In genomic region chr5:37390923-37391322, GRCm38 (mm10) we compare ENCODE assay signal across 27 mouse cellular contexts. TPM values are rescaled to one million over a fixed set of nuclear protein-coding genes. Genes with fewer than 3 reads are reported as not detected.
DNase-seq lines count a peak whose midpoint lies in the region; ATAC-seq lines count a peak whose summit lies in the region.
"Had no signal": no experiment of that assay in that cellular context is flagged by ENCODE, and none has a peak within 500 bp of the region (broad histone marks: within the 10 kb centered on the region; RNA-seq: fewer than 3 reads in every experiment).

No protein-coding gene starts in this region.

- H3K27me3 ChIP-seq in liver, embryonic 11.5 days (replicated peaks; ENCODE audit: control insufficient read depth, insufficient read depth, low read length): no peaks in the 10 kb centered on the region
- H3K27me3 ChIP-seq in liver, embryonic 15.5 days: no peaks in the 10 kb centered on the region
- H3K27me3 ChIP-seq in forebrain, embryonic 11.5 days (ENCODE audit: control insufficient read depth, insufficient read depth, low read length): no peaks in the 10 kb centered on the region
- no peaks in the 10 kb centered on the region for H3K27me3 ChIP-seq in kidney, embryonic 15.5 days
- H3K27me3 ChIP-seq: embryonic facial prominence, embryonic 13.5 days; forebrain, embryonic 13.5 days; heart, embryonic 13.5 days had no signal

- WGBS in liver, embryonic 11.5 days: 60% methylated on average over 10 of the region's 10 CpGs
- WGBS in liver, embryonic 15.5 days (ENCODE audit: insufficient replicate concordance): 47% methylated on average over 10 of the region's 10 CpGs
- WGBS in forebrain, embryonic 11.5 days: 91% methylated on average over 10 of the region's 10 CpGs
- 89% methylated on average over 10 of the region's 10 CpGs for WGBS in kidney, embryonic 15.5 days

- H3K4me1 ChIP-seq in liver, embryonic 11.5 days (replicated peaks; ENCODE audit: control insufficient read depth, insufficient read depth, low read length): no peaks in the 10 kb centered on the region
- peaks cover 3% of the 10 kb centered on the region; the same call in 1 of the 2 replicates for H3K4me1 ChIP-seq in liver, embryonic 15.5 days (replicated peaks)
- H3K4me1 ChIP-seq in forebrain, embryonic 11.5 days (replicated peaks; ENCODE audit: control insufficient read depth, insufficient read depth, low read length): no peaks in the 10 kb centered on the region
- H3K4me1 ChIP-seq in kidney, embryonic 15.5 days: 0 out of 2 replicates have a peak, but pooled peaks cover 3% of the 10 kb centered on the region
- H3K4me1 ChIP-seq: heart, embryonic 13.5 days had no signal

- H3K9me3 ChIP-seq in liver, embryonic 11.5 days (ENCODE audit: control insufficient read depth, low read length): no peaks in the 10 kb centered on the region
- H3K9me3 ChIP-seq in liver, embryonic 15.5 days (replicated peaks): no peaks in the 10 kb centered on the region
- H3K9me3 ChIP-seq in forebrain, embryonic 11.5 days (ENCODE audit: control insufficient read depth, low read length): no peaks in the 10 kb centered on the region
- no peaks in the 10 kb centered on the region for H3K9me3 ChIP-seq in kidney, embryonic 15.5 days (replicated peaks)
- H3K9me3 ChIP-seq: embryonic facial prominence, embryonic 10.5 days; embryonic facial prominence, embryonic 13.5 days; forebrain, embryonic 13.5 days; heart, embryonic 10.5 days; heart, embryonic 13.5 days had no signal

- no peak for ATAC-seq in liver, embryonic 11.5 days (replicated peaks; ENCODE audit: low FRiP score)
- peak; percentile 44 for ATAC-seq in liver, embryonic 15.5 days (ENCODE audit: insufficient read depth)
- ATAC-seq in forebrain, embryonic 11.5 days (replicated peaks; ENCODE audit: low FRiP score): no peak
- no peak for ATAC-seq in kidney, embryonic 15.5 days (replicated peaks; ENCODE audit: low FRiP score)
- ATAC-seq: CD4-positive, CD25-positive, alpha-beta regulatory T cell, adult 4 months; forebrain, embryonic 13.5 days; forebrain, embryonic 16.5 days; hindbrain, postnatal 0 days; inflammation-experienced regulatory T-cells, adult 6 months had no signal

- H3K27ac ChIP-seq in liver, embryonic 11.5 days (ENCODE audit: low read depth, low read length): no peak overlapping the region
- no peak overlapping the region for H3K27ac ChIP-seq in liver, embryonic 15.5 days (replicated peaks)
- H3K27ac ChIP-seq in forebrain, embryonic 11.5 days (ENCODE audit: low read depth, low read length): no peak overlapping the region
- H3K27ac ChIP-seq in kidney, embryonic 15.5 days: no peak overlapping the region
- H3K27ac ChIP-seq: embryonic facial prominence, embryonic 13.5 days; forebrain, embryonic 13.5 days; heart, adult 2 months; heart, embryonic 10.5 days; heart, embryonic 13.5 days; hindbrain, embryonic 14.5 days; hindbrain, postnatal 0 days had no signal

- DNase-seq in liver: peak; percentile 7
- DNase-seq in liver, embryonic 11.5 days (ENCODE audit: low spot score): no peak
- peak; percentile 21 for DNase-seq in c-Kit-positive CD71-positive TER-119-negative erythroid progenitor cells, embryonic 14.5 days (ENCODE audit: low read depth)
- peak; percentile 13 for DNase-seq in c-Kit-positive CD71-positive TER-119-positive erythroid progenitor cells, embryonic 14.5 days (ENCODE audit: low spot score)
- DNase-seq in forebrain, embryonic 11.5 days (ENCODE audit: low spot score): no peak
- DNase-seq: adrenal gland, adult 2 months; adrenal gland, postnatal 14 days; cerebellum, postnatal 14 days; embryo, embryonic 11 days; gastrocnemius, postnatal 10 days; gastrocnemius, postnatal 36 days; heart, adult 2 months; heart, postnatal 14 days; heart, postnatal 4 days had no signal

- no peak overlapping the region for H3K9ac ChIP-seq in liver, embryonic 11.5 days (ENCODE audit: low read depth, low read length)
- no peak overlapping the region for H3K9ac ChIP-seq in liver, embryonic 15.5 days
- no peak overlapping the region for H3K9ac ChIP-seq in forebrain, embryonic 11.5 days (ENCODE audit: low read length)
- H3K9ac ChIP-seq in kidney, embryonic 15.5 days: no peak overlapping the region
- H3K9ac ChIP-seq: embryonic facial prominence, embryonic 13.5 days; forebrain, embryonic 13.5 days; heart, embryonic 13.5 days; hindbrain, embryonic 14.5 days had no signal

- peaks cover 6% of the 10 kb centered on the region; the same call in 1 of the 2 replicates for H3K36me3 ChIP-seq in liver, embryonic 11.5 days (ENCODE audit: control insufficient read depth, insufficient read depth, low read length)
- H3K36me3 ChIP-seq in liver, embryonic 15.5 days (replicated peaks): no peaks in the 10 kb centered on the region
- H3K36me3 ChIP-seq in forebrain, embryonic 11.5 days (ENCODE audit: control insufficient read depth, insufficient read depth, low read length): no peaks in the 10 kb centered on the region
- peaks cover 58% of the 10 kb centered on the region for H3K36me3 ChIP-seq in kidney, embryonic 15.5 days

- H3K4me3 ChIP-seq in liver, embryonic 11.5 days (ENCODE audit: low read depth, low read length): no peak overlapping the region
- no peak overlapping the region for H3K4me3 ChIP-seq in liver, embryonic 15.5 days (replicated peaks)
- H3K4me3 ChIP-seq in forebrain, embryonic 11.5 days (ENCODE audit: low read depth, low read length): no peak overlapping the region
- H3K4me3 ChIP-seq in kidney, embryonic 15.5 days (replicated peaks): no peak overlapping the region
- H3K4me3 ChIP-seq: embryonic facial prominence, embryonic 10.5 days; embryonic facial prominence, embryonic 13.5 days; erythroblast, embryonic 14.5 days; forebrain, embryonic 13.5 days; heart, adult 2 months; heart, embryonic 10.5 days; heart, embryonic 13.5 days had no signal

- no peak overlapping the region for H3K4me2 ChIP-seq in liver, embryonic 11.5 days
- no peak overlapping the region for H3K4me2 ChIP-seq in liver, embryonic 15.5 days
- H3K4me2 ChIP-seq in forebrain, embryonic 11.5 days (ENCODE audit: low read depth, low read length, severe bottlenecking): no peak overlapping the region
- H3K4me2 ChIP-seq in kidney, embryonic 15.5 days: no peak overlapping the region
- H3K4me2 ChIP-seq: embryonic facial prominence, embryonic 13.5 days; forebrain, embryonic 13.5 days; heart, embryonic 13.5 days; hindbrain, embryonic 14.5 days had no signal

RNA-seq across cellular contexts. Expression of gene Evc2, which starts 52.6 kb away (rescaled TPM):
- polyA plus RNA-seq in liver, embryonic 11.5 days (2014; fragmentation: Nextera tagmentation; extraction: Ambion mirVana): 10.3 and 10.7 TPM in 2 replicates
- polyA plus RNA-seq in liver, embryonic 15.5 days (2015; fragmentation: Nextera tagmentation; extraction: Ambion mirVana): 1.1 and 1.2 TPM in 2 replicates
- polyA plus RNA-seq in forebrain, embryonic 11.5 days (2014; fragmentation: Nextera tagmentation; extraction: Ambion mirVana): 16.8 and 19.1 TPM in 2 replicates
- 22.5 and 22.8 TPM in 2 replicates for polyA plus RNA-seq in kidney, embryonic 15.5 days (2015; fragmentation: Nextera tagmentation; extraction: Ambion mirVana)
- polyA plus RNA-seq: CD4-positive, CD25-positive, alpha-beta regulatory T cell, adult 4 months; erythroblast, embryonic 14.5 days; inflammation-experienced regulatory T-cells, adult 6 months had no signal

RNA-seq across cellular contexts. Expression of gene Evc, which starts 54.2 kb away (rescaled TPM):
- 7.9 and 8.8 TPM in 2 replicates for polyA plus RNA-seq in liver, embryonic 11.5 days (2014; fragmentation: Nextera tagmentation; extraction: Ambion mirVana)
- polyA plus RNA-seq in liver, embryonic 15.5 days (2015; fragmentation: Nextera tagmentation; extraction: Ambion mirVana): 0.92 and 1.0 TPM in 2 replicates
- polyA plus RNA-seq in forebrain, embryonic 11.5 days (2014; fragmentation: Nextera tagmentation; extraction: Ambion mirVana): 24.2 and 26.7 TPM in 2 replicates
- polyA plus RNA-seq in kidney, embryonic 15.5 days (2015; fragmentation: Nextera tagmentation; extraction: Ambion mirVana): 21.9 and 24.4 TPM in 2 replicates
- polyA plus RNA-seq: CD4-positive, CD25-positive, alpha-beta regulatory T cell, adult 4 months; inflammation-experienced regulatory T-cells, adult 6 months had no signal

Comparison
In these comparisons a context has a peak if more than half of its experiments do, and no peak if none do; other contexts are left out.
1. DNase-seq: peak in liver (single experiment), c-Kit-positive CD71-positive TER-119-negative erythroid progenitor cells, embryonic 14.5 days (single experiment) and c-Kit-positive CD71-positive TER-119-positive erythroid progenitor cells, embryonic 14.5 days (single experiment); none in liver, embryonic 11.5 days (single experiment) and forebrain, embryonic 11.5 days (single experiment).